Mouse (Mus musculus) ES-Bruce4 (cell line): ENCODE measurements at regions not wholly inside any gene's neighbourhood (a gene's known extent, or its start where the extent isn't known, plus 50 kb on each side); places are given as distances from the start of the nearest gene placed in this dataset.

Source experiments
- CTCF ChIP-seq: IDR thresholded peaks from one replicate; pipeline ENCODE4 v1.8.1; 2011; ENCODE audit warnings: low read depth, low read length
- POLR2A ChIP-seq: IDR thresholded peaks from one replicate; pipeline ENCODE4 v1.8.1; 2011; ENCODE audit warnings: low read length; ENCODE audit not compliant: insufficient read depth

- no peak for TF ChIP-seq POLR2A
- TF ChIP-seq CTCF: no peak
These were observed 1286.7 kb downstream of the Gm37988 start for GRCm38 (mm10) chr1:6094162-6094934.
